Mouse (Mus musculus) kidney, embryonic 15.5 days (tissue): ENCODE measurements around the gene Wwp2. TPM values are rescaled to one million over a fixed set of nuclear protein-coding genes. Genes with fewer than 3 reads are reported as not detected.

Experiments used
- ATAC-seq: fragments of 200-750 bp; cut with Nextera tagmentation; replicated peaks from 2 replicates; pipeline ENCODE4 v1.8.0; 2017; ENCODE audit warnings: moderate TSS enrichment; ENCODE audit not compliant: low FRiP score
- H3K27ac ChIP-seq: fragments of 300-500 bp; sonication (generic); 2 replicates; pipeline ENCODE4 v1.5.1; 2015; ENCODE audit warnings: mild to moderate bottlenecking, inconsistent platforms
- H3K27me3 ChIP-seq: fragments of 300-500 bp; sonication (generic); 2 replicates; pipeline ENCODE4 v1.6.1; 2015; ENCODE audit warnings: inconsistent platforms
- H3K36me3 ChIP-seq: fragments of 300-500 bp; sonication (generic); 2 replicates; pipeline ENCODE4 v1.6.1; 2015; ENCODE audit warnings: inconsistent platforms
- H3K4me1 ChIP-seq: fragments of 300-500 bp; sonication (generic); 2 replicates; pipeline ENCODE4 v1.6.1; 2015; ENCODE audit warnings: inconsistent platforms
- H3K4me2 ChIP-seq: fragments of 300-500 bp; sonication (generic); 2 replicates; pipeline ENCODE4 v1.6.1; 2015; ENCODE audit warnings: moderate library complexity, mild to moderate bottlenecking, inconsistent platforms
- H3K4me3 ChIP-seq: fragments of 300-500 bp; sonication (generic); replicated peaks from 2 replicates; pipeline ENCODE4 v1.5.1; 2015; ENCODE audit warnings: mild to moderate bottlenecking, inconsistent platforms
- H3K9ac ChIP-seq: fragments of 300-500 bp; sonication (generic); 2 replicates; pipeline ENCODE4 v1.6.1; 2015; ENCODE audit warnings: mild to moderate bottlenecking, inconsistent platforms
- H3K9me3 ChIP-seq: fragments of 300-500 bp; sonication (generic); replicated peaks from 2 replicates; pipeline ENCODE4 v1.6.1; 2016; ENCODE audit warnings: inconsistent platforms
- WGBS: fragments of 180-500 bp; shearing (Covaris S2); methylation state at CpG from one replicate; pipeline ENCODE4 v1.1.7; 2015; ENCODE audit warnings: mixed read lengths; 5-methylcytosine and 5-hydroxymethylcytosine counted together
- polyA plus RNA-seq: library from polyadenylated mRNA; unstranded; fragments of >200 nt; fragmentation: Nextera tagmentation; extraction: Ambion mirVana; gene quantifications from 2 replicates; pipeline ENCODE4 v1.2.1, GENCODE M21; 2015

Wwp2 gene
- polyA plus RNA-seq, 1 experiment from 2014 or later: 42.0 TPM

DNA sequence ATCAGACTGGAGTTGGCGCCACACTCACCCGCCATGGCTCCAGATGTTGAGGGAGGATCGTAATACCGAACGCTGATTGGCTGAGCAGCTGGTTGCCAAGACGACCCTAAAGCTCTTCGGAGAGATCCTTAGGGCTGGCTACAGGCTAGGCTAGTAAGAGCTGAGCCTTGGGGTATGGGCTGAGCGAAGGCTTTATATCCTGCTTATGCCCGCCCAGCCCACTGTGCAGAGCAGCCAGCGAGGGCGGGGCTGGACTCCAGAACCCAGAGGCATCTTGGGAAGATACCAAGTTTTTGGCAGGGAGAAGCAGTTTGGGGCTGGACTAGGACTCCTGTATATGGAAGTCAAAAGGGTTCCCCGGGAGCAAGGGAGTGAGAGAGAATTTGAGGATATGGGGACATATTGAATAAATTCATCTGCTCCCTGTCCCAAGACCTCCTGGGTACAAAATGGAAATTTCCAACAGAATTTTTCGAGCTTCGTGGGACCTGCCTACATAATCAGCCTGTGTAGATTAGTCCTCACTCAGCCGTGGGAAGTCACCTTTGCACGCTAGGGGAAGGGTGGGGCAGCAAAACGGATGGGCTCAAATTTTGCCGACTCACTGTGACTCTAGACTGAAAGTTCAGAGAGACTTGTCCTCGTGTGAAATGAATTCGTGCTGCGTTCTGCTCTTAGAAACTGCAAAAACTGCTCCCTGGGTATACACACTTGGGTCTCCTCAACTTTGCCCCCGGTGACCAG is 33.0 kb upstream of the Wwp2 start, which contains the start of gene Nqo1:
Gene Nqo1 (minus strand): TSS at position 169 of the 744 bp plus-strand sequence.
- ATAC-seq: peak; percentile 97

DNA sequence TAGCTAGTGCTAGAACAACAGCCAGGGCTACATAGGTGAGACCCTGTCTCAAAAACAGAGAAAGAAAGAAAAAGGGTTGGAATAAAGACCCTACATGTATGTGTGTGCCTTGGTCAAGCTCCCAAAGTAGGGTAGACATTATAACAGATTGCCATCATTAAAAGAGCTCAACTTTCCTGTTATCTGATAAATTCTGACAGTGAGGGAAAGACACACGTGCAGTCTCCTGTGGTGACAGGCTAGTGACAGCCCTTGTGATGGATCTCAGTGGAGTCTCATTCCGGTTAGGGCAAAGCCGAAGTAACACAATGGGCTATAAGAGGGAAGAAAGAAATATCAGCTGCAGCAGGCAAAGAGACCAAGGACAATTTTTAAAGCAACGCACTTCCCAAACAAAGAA is 32.1 kb upstream of the Wwp2 start:
- H3K4me1 ChIP-seq: peaks cover 32% of the 10 kb centered on the region

More for the DNA sequence above, 33.0 kb upstream of the Wwp2 start, which contains the start of gene Nqo1:
- peak within 1 kb of the TSS; percentile 69 for H3K4me2 ChIP-seq
- H3K9me3 ChIP-seq: no peaks in the 10 kb centered on the region
- WGBS: 8% methylated on average over 22 of the region's 22 CpGs
- H3K4me1 ChIP-seq: peaks cover 32% of the 10 kb centered on the region
- peak within 1 kb of the TSS; percentile 45 for H3K4me3 ChIP-seq
- H3K27me3 ChIP-seq: no peaks in the 10 kb centered on the region
- H3K27ac ChIP-seq: peak within 1 kb of the TSS; percentile 48
- H3K36me3 ChIP-seq: peaks cover 2% of the 10 kb centered on the region
- no peak within 1 kb of the TSS for H3K9ac ChIP-seq

DNA sequence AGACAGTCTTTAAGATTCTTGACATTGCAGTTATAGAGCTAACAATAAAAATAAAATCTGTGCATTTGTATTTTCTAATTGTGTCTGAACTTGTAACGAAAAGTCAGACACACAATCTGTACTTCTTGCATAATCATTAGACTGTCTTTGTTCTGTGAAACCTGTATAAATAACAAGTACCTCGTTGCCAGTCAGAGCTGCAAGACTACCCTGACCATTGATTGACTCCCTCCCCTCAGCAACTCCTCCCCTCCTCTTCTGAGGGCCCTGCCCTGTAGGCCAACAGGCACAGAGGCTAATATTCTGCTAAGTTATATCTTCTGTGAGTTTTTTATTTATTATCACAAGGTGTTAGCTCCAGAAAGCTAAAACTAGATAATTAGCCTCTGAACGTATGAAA is 30.2 kb upstream of the Wwp2 start:
- Histone ChIP-seq H3K36me3 (peaks cover 26% of the 10 kb centered on the region), H3K4me3 (no peak overlapping the region), H3K27ac (no peak overlapping the region), H3K4me1 (peaks cover 27% of the 10 kb centered on the region), H3K9me3 (no peaks in the 10 kb centered on the region), H3K4me2 (no peak overlapping the region), H3K27me3 (no peaks in the 10 kb centered on the region), H3K9ac (no peak overlapping the region)
- no peak for ATAC-seq
- WGBS: 65% methylated on average over 3 of the region's 3 CpGs

More for the DNA sequence above, 32.1 kb upstream of the Wwp2 start:
- no peak for ATAC-seq
- H3K9me3 ChIP-seq: no peaks in the 10 kb centered on the region
- H3K9ac ChIP-seq: no peak overlapping the region
- H3K27me3 ChIP-seq: no peaks in the 10 kb centered on the region
- WGBS: 73% methylated on average over 4 of the region's 4 CpGs
- no peak overlapping the region for H3K4me2 ChIP-seq
- no peak overlapping the region for H3K4me3 ChIP-seq
- H3K36me3 ChIP-seq: peaks cover 7% of the 10 kb centered on the region
- no peak overlapping the region for H3K27ac ChIP-seq

DNA sequence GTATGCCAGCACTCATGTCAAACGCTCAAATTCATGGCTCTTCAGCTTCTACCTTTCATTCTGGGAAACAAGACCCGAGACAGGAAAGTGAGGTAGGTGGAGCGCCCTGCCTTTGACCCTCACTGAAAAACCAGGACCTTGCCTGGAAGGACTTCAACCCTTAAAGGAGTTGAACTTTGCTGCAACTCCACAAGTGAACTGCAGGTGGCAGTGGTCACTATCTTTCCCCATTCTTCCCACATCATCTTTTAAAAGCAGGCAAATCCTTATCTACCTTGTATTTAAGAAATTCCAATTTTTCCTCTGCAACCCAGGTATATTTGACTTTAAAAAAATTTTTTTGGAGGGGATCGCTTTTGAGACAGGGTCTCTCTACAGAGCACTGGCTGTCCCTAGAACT is 24.8 kb upstream of the Wwp2 start:
- H3K4me3 ChIP-seq: no peak overlapping the region
- no peaks in the 10 kb centered on the region for H3K9me3 ChIP-seq
- H3K27me3 ChIP-seq: no peaks in the 10 kb centered on the region
- ATAC-seq: no peak
- H3K4me2 ChIP-seq: no peak overlapping the region
- H3K4me1 ChIP-seq: no peaks in the 10 kb centered on the region
- H3K9ac ChIP-seq: no peak overlapping the region
- peaks cover 80% of the 10 kb centered on the region for H3K36me3 ChIP-seq
- WGBS: 74% methylated on average over 4 of the region's 4 CpGs
- no peak overlapping the region for H3K27ac ChIP-seq

DNA sequence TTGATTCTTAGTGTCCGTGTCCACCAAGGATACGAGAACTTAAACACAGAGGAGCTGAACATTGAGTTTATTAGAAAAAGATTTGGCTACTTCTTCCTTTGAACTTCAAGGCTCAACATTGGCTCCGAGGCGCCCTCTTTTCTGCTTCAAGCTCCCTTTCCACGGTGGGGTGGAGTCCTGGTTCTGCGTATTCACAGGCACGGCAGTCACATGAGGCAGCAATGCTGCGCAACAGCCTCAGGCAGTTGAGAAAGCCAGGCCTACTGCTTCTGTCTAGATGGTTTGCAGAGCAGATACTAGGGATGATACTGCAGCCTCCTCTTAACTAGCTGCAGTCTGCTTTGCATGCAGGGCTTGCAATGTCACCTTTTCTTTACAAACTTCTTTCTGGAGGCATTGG is 23.6 kb upstream of the Wwp2 start:
- Histone ChIP-seq H3K27ac (no peak overlapping the region), H3K4me1 (no peaks in the 10 kb centered on the region), H3K4me3 (no peak overlapping the region), H3K9ac (no peak overlapping the region), H3K36me3 (peaks cover 92% of the 10 kb centered on the region), H3K4me2 (no peak overlapping the region), H3K9me3 (no peaks in the 10 kb centered on the region), H3K27me3 (no peaks in the 10 kb centered on the region)
- no peak for ATAC-seq
- WGBS: 88% methylated on average over 8 of the region's 8 CpGs

DNA sequence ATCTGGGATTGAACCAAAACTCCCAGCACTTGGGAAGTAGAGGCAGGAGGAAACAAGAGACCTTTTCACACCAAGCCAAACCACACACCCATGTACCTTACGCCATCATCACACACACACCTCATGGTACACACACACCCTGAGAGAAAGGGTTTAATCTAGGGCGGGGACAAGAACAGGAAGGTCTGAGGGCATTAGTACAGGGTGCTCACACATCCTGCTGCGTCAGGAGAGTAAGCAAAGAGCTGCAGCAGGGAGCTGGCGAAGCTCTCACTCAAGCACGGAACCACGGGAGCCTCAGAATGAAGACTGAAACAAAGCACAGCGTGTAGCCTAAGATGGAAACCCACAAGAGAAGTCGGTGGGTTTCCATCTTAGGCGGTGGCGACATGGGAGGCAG is 22.3 kb upstream of the Wwp2 start:
- WGBS: 93% methylated on average over 10 of the region's 10 CpGs

DNA sequence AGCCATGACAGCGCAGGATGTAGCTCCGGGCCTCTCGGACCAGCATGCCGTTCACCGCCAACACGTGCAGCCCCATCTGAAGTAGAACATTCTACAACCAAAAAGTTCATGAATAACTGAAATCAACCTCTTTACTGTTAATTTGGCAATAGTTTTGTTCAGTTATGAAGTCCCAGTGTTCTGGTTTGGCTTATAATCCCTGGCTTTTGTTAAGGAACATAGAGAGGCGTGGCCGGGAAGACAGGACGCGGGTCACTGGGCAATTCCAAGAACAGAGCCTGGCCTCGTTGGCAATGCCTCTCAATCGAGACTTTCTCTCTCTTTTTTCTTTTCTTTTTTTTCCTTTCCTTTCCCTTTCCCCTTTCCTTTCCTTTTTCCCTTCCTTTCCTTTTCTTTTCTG is 19.2 kb upstream of the Wwp2 start:
- Histone ChIP-seq H3K4me3 (no peak overlapping the region), H3K27me3 (no peaks in the 10 kb centered on the region), H3K4me1 (no peaks in the 10 kb centered on the region; the same call in 1 of the 2 replicates), H3K36me3 (peaks cover 100% of the 10 kb centered on the region), H3K27ac (no peak overlapping the region), H3K4me2 (no peak overlapping the region), H3K9ac (no peak overlapping the region), H3K9me3 (no peaks in the 10 kb centered on the region)
- WGBS: 91% methylated on average over 12 of the region's 12 CpGs
- no peak for ATAC-seq

More for the DNA sequence above, 22.3 kb upstream of the Wwp2 start:
- Histone ChIP-seq H3K9ac (no peak overlapping the region), H3K27me3 (no peaks in the 10 kb centered on the region), H3K4me2 (no peak overlapping the region), H3K9me3 (no peaks in the 10 kb centered on the region), H3K4me1 (no peaks in the 10 kb centered on the region), H3K36me3 (peaks cover 100% of the 10 kb centered on the region), H3K4me3 (no peak overlapping the region), H3K27ac (no peak overlapping the region)
- no peak for ATAC-seq

DNA sequence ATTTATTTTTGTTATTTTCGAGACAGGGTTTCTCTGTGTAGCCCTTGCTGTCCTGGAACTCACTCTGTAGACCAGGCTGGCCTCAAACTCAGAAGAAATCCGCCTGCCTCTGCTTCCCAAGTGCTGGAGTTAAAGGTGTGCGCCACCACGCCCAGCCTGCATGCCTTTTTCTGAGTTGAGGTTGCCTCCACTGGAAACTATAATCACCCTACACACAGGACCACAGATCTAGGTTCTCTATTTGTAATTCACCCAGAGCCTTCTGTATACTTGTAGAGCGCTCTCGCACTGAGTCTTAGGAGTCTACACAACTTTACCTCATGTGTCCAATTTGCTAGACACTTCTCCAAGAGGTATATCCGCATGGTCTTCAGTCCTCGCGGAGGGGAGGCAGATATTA is 12.0 kb upstream of the Wwp2 start:
- Histone ChIP-seq H3K9me3 (no peaks in the 10 kb centered on the region), H3K4me2 (peak overlapping the region; percentile 77), H3K4me1 (peaks cover 14% of the 10 kb centered on the region), H3K9ac (peak overlapping the region; percentile 84), H3K4me3 (peak overlapping the region; percentile 88), H3K36me3 (peaks cover 42% of the 10 kb centered on the region), H3K27ac (peak overlapping the region; percentile 76), H3K27me3 (no peaks in the 10 kb centered on the region)
- no peak for ATAC-seq
- WGBS: 27% methylated on average over 9 of the region's 9 CpGs

DNA sequence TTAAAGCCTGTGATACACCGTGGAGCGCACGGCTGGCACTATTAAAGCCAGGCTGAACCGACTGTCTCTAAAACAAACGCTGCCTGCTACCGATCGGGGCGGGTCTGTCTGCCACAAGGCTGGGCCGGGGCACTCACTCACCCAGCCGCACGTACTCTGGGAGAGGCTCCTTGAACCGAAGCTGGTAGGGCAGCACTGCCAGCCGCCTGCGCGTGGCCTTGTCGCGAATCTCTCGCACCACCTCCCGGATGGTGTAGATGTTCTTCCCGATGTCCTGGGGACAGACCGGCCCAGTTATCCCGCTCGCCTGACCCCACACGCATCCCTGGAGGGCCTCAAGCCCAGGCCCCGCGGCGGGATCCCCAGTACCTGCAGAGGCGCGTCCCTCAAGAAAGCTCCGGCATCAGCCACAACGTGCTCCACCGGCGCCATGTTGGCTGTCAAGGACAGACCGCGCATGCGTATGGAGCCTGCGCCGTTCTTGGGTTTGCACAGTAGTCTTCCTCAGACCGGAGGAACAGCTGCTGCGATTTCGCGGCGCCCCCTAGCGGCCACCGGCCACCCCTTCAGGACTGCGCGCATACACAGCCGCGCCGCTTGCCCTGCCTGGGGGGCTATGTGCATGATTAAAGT is 11.5 kb upstream of the Wwp2 start, which contains the start of gene Nob1:
Gene Nob1 (minus strand): TSS at position 455 of the 633 bp plus-strand sequence.
- peak within 1 kb of the TSS; percentile 77 for H3K4me2 ChIP-seq
- H3K36me3 ChIP-seq: peaks cover 36% of the 10 kb centered on the region
- peaks cover 14% of the 10 kb centered on the region for H3K4me1 ChIP-seq
- H3K27me3 ChIP-seq: no peaks in the 10 kb centered on the region
- peak within 1 kb of the TSS; percentile 76 for H3K27ac ChIP-seq
- peak; percentile 99 for ATAC-seq
- no peaks in the 10 kb centered on the region for H3K9me3 ChIP-seq
- WGBS: under 1% methylated on average over 50 of the region's 50 CpGs
- H3K9ac ChIP-seq: peak within 1 kb of the TSS; percentile 84
- peak within 1 kb of the TSS; percentile 88 for H3K4me3 ChIP-seq

DNA sequence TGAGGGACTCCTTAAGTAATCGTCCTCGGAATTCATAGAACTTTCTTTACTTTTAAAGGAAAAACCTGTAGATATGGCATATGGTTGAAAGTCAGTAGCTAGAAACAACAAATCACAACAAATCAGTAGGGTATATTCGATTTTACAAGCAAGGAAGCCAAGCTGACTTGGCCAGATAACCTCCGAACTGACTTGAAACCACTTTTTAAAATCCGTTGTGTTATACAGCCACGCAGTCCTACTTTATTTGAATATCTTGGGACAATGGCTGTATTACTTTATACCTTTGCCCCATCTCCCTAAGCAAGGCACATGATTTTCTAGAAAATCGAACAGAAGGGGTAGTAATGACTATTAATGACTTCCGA is 11.0 kb upstream of the Wwp2 start:
- H3K27ac ChIP-seq: no peak overlapping the region
- peak overlapping the region; percentile 77 for H3K4me2 ChIP-seq
- H3K36me3 ChIP-seq: peaks cover 31% of the 10 kb centered on the region
- no peaks in the 10 kb centered on the region for H3K9me3 ChIP-seq
- 48% methylated on average over 8 of the region's 8 CpGs for WGBS
- H3K4me3 ChIP-seq: peak overlapping the region; percentile 88; the same call in 1 of the 2 replicates
- no peaks in the 10 kb centered on the region for H3K27me3 ChIP-seq
- H3K4me1 ChIP-seq: peaks cover 14% of the 10 kb centered on the region
- no peak overlapping the region for H3K9ac ChIP-seq
- ATAC-seq: no peak

DNA sequence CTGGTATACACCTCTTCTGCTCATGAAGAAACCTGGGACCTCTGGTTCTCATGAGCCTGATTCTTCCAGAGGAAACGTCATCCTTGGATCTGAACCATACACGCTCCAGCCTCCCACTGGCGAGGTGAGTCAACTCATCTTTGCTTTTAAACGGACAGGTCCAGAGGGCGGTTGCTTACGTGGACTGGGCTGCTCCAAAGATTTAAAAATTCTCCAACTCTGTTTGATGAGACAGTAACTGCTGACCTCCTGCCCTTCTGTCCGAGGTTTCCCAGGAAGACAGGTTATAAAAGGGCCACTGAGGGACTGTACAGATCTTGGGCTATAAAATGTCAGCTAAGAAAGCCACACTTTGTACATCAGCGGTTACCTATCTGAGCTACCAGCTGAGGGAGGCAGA is 5.3 kb upstream of the Wwp2 start:
- H3K4me1 ChIP-seq: peaks cover 6% of the 10 kb centered on the region
- H3K36me3 ChIP-seq: no peaks in the 10 kb centered on the region
- no peak for ATAC-seq
- H3K9ac ChIP-seq: no peak overlapping the region
- H3K27ac ChIP-seq: no peak overlapping the region
- no peaks in the 10 kb centered on the region for H3K9me3 ChIP-seq
- no peaks in the 10 kb centered on the region for H3K27me3 ChIP-seq
- no peak overlapping the region for H3K4me2 ChIP-seq
- no peak overlapping the region for H3K4me3 ChIP-seq
- WGBS: 72% methylated on average over 8 of the region's 8 CpGs

DNA sequence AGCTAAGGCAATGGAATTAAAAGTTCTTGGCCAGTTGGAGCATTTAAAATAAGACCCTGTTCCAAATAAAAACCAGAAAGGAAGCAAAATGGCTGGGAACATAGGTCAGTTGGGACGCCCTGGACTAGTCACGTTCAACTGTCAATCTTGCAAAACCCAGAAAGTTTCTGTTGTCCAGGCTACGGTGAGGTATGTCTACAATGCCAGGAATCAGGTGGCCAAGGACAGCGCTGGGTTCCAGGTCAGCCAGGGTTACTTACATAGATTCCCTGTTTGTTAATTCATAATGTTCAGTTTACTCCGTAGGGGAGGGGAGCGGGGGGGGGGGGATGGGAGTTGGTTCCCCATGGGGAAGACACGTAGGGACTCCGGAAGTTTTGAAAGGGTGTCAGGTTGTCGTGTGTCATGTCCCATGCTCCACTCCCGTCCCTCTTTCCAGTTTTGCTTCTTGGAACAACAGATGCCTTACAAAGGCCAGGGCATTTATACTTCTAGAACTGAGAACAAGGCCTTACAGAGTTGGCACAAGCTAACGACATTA is 674 bp upstream of the Wwp2 start:
- H3K36me3 ChIP-seq: no peaks in the 10 kb centered on the region
- H3K9ac ChIP-seq: peak overlapping the region; percentile 86
- ATAC-seq: no peak
- peaks cover 20% of the 10 kb centered on the region for H3K4me1 ChIP-seq
- no peaks in the 10 kb centered on the region for H3K27me3 ChIP-seq
- no peaks in the 10 kb centered on the region for H3K9me3 ChIP-seq
- peak overlapping the region; percentile 70 for H3K4me2 ChIP-seq
- H3K27ac ChIP-seq: peak overlapping the region; percentile 91
- 33% methylated on average over 11 of the region's 11 CpGs for WGBS
- peak overlapping the region; percentile 81 for H3K4me3 ChIP-seq
